Mouse (Mus musculus) layer of hippocampus, postnatal 10 days (tissue): ENCODE measurements around the gene Olfr113. TPM values are rescaled to one million over a fixed set of nuclear protein-coding genes. Genes with fewer than 3 reads are reported as not detected.
"Not testable (repeated sequence)": the region's sequence is repeated elsewhere in the genome, so short reads cannot be mapped to it uniquely, and the experiment has no call there.

Experiments used
- DNase-seq, 2 experiments: peaks; one replicate each; pipeline ENCODE4 v3.0.0; 2021; ENCODE audit warnings: low spot score in 2 of 2
- long read RNA-seq: library from polyadenylated mRNA; stranded (forward); transcript quantifications from one replicate; pipeline ENCODE4 v2.0.0, GENCODE M21; 2023
- total RNA-seq, 2 experiments: library from RNA; stranded (reverse); gene quantifications; 2 replicates each; pipeline ENCODE4 v1.2.3; 2021

The Olfr113 gene
- not detected for total RNA-seq
- long read RNA-seq, result 0 reads

- DNase-seq, result no peak
Measured at GRCm38 (mm10) chr17:37577563-37577962, at the start of gene Olfr113. Gene Olfr113 (minus strand): TSS chr17:37577663.

GRCm38 (mm10) chr17:37627009-37627408 is 49.5 kb upstream of the Olfr113 start, which contains the start of the genes Olfr115 and Olfr116:
Gene Olfr115 (minus strand): TSS chr17:37627109.
Gene Olfr116 (minus strand): TSS chr17:37627199.
- no peak for DNase-seq

GRCm38 (mm10) chr17:37592643-37593042 is 15.2 kb upstream of the Olfr113 start, which contains the start of gene Olfr114:
Gene Olfr114 (minus strand): TSS chr17:37592743.
- DNase-seq, result no peak

GRCm38 (mm10) chr17:37569351-37569750 is 8.1 kb downstream of the Olfr113 start, which contains the start of gene Olfr112:
Gene Olfr112 (minus strand): TSS chr17:37569451.
- DNase-seq, result no peak

GRCm38 (mm10) chr17:37558913-37559615 is 18.4 kb downstream of the Olfr113 start:
- no peak for DNase-seq

- DNase-seq, result no peak
Measured at GRCm38 (mm10) chr17:37543800-37544435, 33.5 kb downstream of the Olfr113 start.

GRCm38 (mm10) chr17:37541454-37542119 is 35.9 kb downstream of the Olfr113 start:
- DNase-seq, result no peak

- not testable (repeated sequence) for DNase-seq
Measured at GRCm38 (mm10) chr17:37538416-37538815, 39.0 kb downstream of the Olfr113 start.

GRCm38 (mm10) chr17:37535173-37535572 is 42.3 kb downstream of the Olfr113 start:
- no peak for DNase-seq

GRCm38 (mm10) chr17:37525427-37525826 is 52.0 kb downstream of the Olfr113 start:
- DNase-seq, result not testable (repeated sequence)

- not testable (repeated sequence) for DNase-seq
Measured at GRCm38 (mm10) chr17:37524612-37525011, 52.9 kb downstream of the Olfr113 start.

Other genes starting within 250 kb of the Olfr113 start
- not detected for gene Olfr103, start 238.0 kb downstream of the Olfr113 start, total RNA-seq
- gene Olfr104-ps, start 218.1 kb downstream of the Olfr113 start, total RNA-seq, result not detected
- gene Olfr105-ps, start 198.6 kb downstream of the Olfr113 start, total RNA-seq, result not detected
- not detected for gene Olfr106-ps, start 187.3 kb downstream of the Olfr113 start, total RNA-seq
- gene Olfr107, start 178.4 kb downstream of the Olfr113 start, total RNA-seq, result under 1 TPM in 1 of 2 experiments, not detected in 1; 0.11 TPM
- gene Olfr108, start 132.2 kb downstream of the Olfr113 start, total RNA-seq, result not detected
- gene Olfr109, start 118.7 kb downstream of the Olfr113 start, total RNA-seq, result not detected
- not detected for gene H2-M2, start 94.1 kb downstream of the Olfr113 start, total RNA-seq
- not detected for gene Olfr110, start 85.2 kb downstream of the Olfr113 start, total RNA-seq
- gene Olfr111, start 69.6 kb downstream of the Olfr113 start, total RNA-seq, result not detected
- gene Olfr112, start 8.2 kb downstream of the Olfr113 start, total RNA-seq, result not detected
- not detected for gene Olfr114, start 15.1 kb upstream of the Olfr113 start, total RNA-seq
- gene Olfr115, start 49.4 kb upstream of the Olfr113 start, total RNA-seq, result not detected
- gene Olfr116, start 49.5 kb upstream of the Olfr113 start, total RNA-seq, result not detected
- gene Olfr117, start 86.1 kb upstream of the Olfr113 start, total RNA-seq, result not detected
- gene Olfr118, start 89.3 kb upstream of the Olfr113 start, total RNA-seq, result not detected
- gene Olfr119, start 118.9 kb upstream of the Olfr113 start, total RNA-seq, result not detected
- not detected for gene Olfr120, start 144.1 kb upstream of the Olfr113 start, total RNA-seq
- gene Olfr121, start 171.2 kb upstream of the Olfr113 start, total RNA-seq, result not detected
- gene Olfr122, start 190.9 kb upstream of the Olfr113 start, total RNA-seq, result not detected
- gene Olfr123, start 215.9 kb upstream of the Olfr113 start, total RNA-seq, result not detected
- gene Olfr124, start 222.2 kb upstream of the Olfr113 start, total RNA-seq, result not detected